Comparison of ENCODE assay signal across 8 mouse cellular contexts in the genomic region with DNA sequence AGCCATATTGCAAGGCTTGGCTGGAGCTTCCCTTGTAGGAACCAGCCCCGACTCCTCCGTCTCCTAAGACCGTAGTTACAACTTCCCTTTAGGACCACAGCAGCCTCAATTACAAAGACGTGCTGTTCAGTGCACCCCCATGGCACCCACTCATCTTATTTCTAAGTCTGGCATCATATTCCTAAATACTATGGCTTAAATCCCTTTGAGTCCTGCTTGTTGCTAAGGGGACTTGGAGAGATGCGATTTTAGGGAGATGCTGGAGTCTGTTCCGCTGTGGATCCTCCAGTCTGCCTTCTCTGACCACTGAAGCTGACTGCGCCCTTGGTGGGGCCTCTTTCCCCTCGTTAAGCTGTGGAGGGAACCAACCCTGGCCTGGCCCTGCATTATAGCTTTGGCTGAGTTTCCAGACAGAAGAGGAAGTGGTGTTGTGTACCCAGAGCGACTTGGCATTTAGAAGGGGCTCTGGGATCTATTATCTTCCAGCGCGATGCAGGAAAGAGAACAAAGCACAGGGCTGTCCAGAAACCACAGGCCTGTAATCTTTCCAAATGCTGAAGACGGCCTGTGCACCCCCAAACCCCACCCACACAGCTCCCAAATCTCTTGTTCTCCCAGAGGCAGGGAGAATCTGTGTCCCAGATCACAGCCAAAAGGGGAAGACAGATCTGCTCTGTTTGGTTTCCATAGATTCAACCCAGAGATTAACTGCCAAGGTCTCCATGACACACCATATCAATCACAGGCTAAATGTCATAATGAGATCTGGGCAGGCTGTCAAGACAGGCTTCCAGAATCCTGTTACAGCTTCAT. TPM values are rescaled to one million over a fixed set of nuclear protein-coding genes. Genes with fewer than 3 reads are reported as not detected.
DNase-seq lines count a peak whose midpoint lies in the region; ATAC-seq lines count a peak whose summit lies in the region.

No protein-coding gene starts in this region.

- no peak overlapping the region for H3K9ac ChIP-seq in kidney, embryonic 14.5 days (ENCODE audit: low read depth, low read length)
- no peak overlapping the region for H3K9ac ChIP-seq in embryonic facial prominence, embryonic 13.5 days
- no peak overlapping the region for H3K9ac ChIP-seq in heart, embryonic 13.5 days
- no peak overlapping the region for H3K9ac ChIP-seq in stomach, embryonic 15.5 days

- no peak overlapping the region for H3K4me2 ChIP-seq in kidney, embryonic 14.5 days (replicated peaks; ENCODE audit: low read depth, low read length)
- no peak overlapping the region for H3K4me2 ChIP-seq in embryonic facial prominence, embryonic 13.5 days
- H3K4me2 ChIP-seq in heart, embryonic 13.5 days = no peak overlapping the region
- H3K4me2 ChIP-seq in stomach, embryonic 15.5 days = no peak overlapping the region

- peak overlapping the region; percentile 51; the same call in 1 of the 2 replicates for H3K27ac ChIP-seq in kidney, embryonic 14.5 days (ENCODE audit: low read depth, low read length)
- peak overlapping the region; percentile 92 for H3K27ac ChIP-seq in embryonic facial prominence, embryonic 13.5 days
- H3K27ac ChIP-seq in heart, embryonic 13.5 days (replicated peaks) = peak overlapping the region; percentile 72
- H3K27ac ChIP-seq in stomach, embryonic 15.5 days = peak overlapping the region; percentile 82

- H3K4me1 ChIP-seq in kidney, embryonic 14.5 days (ENCODE audit: control insufficient read depth, insufficient read depth, low read length) = 0 out of 2 replicates have a peak, but pooled peaks cover 4% of the 10 kb centered on the region
- peaks cover 46% of the 10 kb centered on the region for H3K4me1 ChIP-seq in embryonic facial prominence, embryonic 13.5 days
- peaks cover 56% of the 10 kb centered on the region for H3K4me1 ChIP-seq in heart, embryonic 13.5 days
- H3K4me1 ChIP-seq in stomach, embryonic 15.5 days = peaks cover 9% of the 10 kb centered on the region; the same call in 1 of the 2 replicates

- H3K27me3 ChIP-seq in kidney, embryonic 14.5 days (ENCODE audit: control insufficient read depth, insufficient read depth, low read length) = no peaks in the 10 kb centered on the region
- H3K27me3 ChIP-seq in embryonic facial prominence, embryonic 13.5 days = no peaks in the 10 kb centered on the region
- H3K27me3 ChIP-seq in heart, embryonic 13.5 days (replicated peaks) = no peaks in the 10 kb centered on the region
- H3K27me3 ChIP-seq in stomach, embryonic 15.5 days (replicated peaks) = no peaks in the 10 kb centered on the region

- H3K9me3 ChIP-seq in kidney, embryonic 14.5 days (ENCODE audit: control insufficient read depth, low read length) = no peaks in the 10 kb centered on the region
- 0 out of 2 replicates have a peak, but pooled peaks cover 4% of the 10 kb centered on the region for H3K9me3 ChIP-seq in embryonic facial prominence, embryonic 13.5 days
- no peaks in the 10 kb centered on the region for H3K9me3 ChIP-seq in heart, embryonic 13.5 days
- H3K9me3 ChIP-seq in stomach, embryonic 15.5 days = no peaks in the 10 kb centered on the region

- no peaks in the 10 kb centered on the region for H3K36me3 ChIP-seq in kidney, embryonic 14.5 days (ENCODE audit: control insufficient read depth, insufficient read depth, low read length)
- H3K36me3 ChIP-seq in embryonic facial prominence, embryonic 13.5 days = no peaks in the 10 kb centered on the region
- H3K36me3 ChIP-seq in heart, embryonic 13.5 days = no peaks in the 10 kb centered on the region
- H3K36me3 ChIP-seq in stomach, embryonic 15.5 days = no peaks in the 10 kb centered on the region

- WGBS in kidney, embryonic 14.5 days = 64% methylated on average over 12 of the region's 12 CpGs
- WGBS in embryonic facial prominence, embryonic 13.5 days = 35% methylated on average over 12 of the region's 12 CpGs
- 44% methylated on average over 12 of the region's 12 CpGs for WGBS in heart, embryonic 13.5 days
- WGBS in stomach, embryonic 15.5 days = 46% methylated on average over 12 of the region's 12 CpGs

- DNase-seq in kidney, adult 8-10 months = no peak
- DNase-seq in layer of hippocampus, postnatal 36 days = peak; percentile 56 to 58
- DNase-seq in lung, postnatal 36 days = peak; percentile 76
- DNase-seq in embryo, embryonic 11 days = no peak

- no peak for ATAC-seq in kidney, embryonic 14.5 days (ENCODE audit: low FRiP score, low TSS enrichment)
- peak; percentile 85 for ATAC-seq in embryonic facial prominence, embryonic 13.5 days (ENCODE audit: insufficient number of reproducible peaks, insufficient read depth, low FRiP score, low TSS enrichment, low read depth)
- peak; percentile 32; the same call in 1 of the 2 replicates for ATAC-seq in heart, embryonic 13.5 days (ENCODE audit: extremely low read depth, insufficient number of reproducible peaks, low FRiP score, low TSS enrichment)
- peak; percentile 37; the same call in 1 of the 2 replicates for ATAC-seq in stomach, embryonic 15.5 days (ENCODE audit: insufficient read depth, low FRiP score, low read depth)

- H3K4me3 ChIP-seq in kidney, embryonic 14.5 days (ENCODE audit: low read length) = no peak overlapping the region
- H3K4me3 ChIP-seq in embryonic facial prominence, embryonic 13.5 days = no peak overlapping the region
- H3K4me3 ChIP-seq in heart, embryonic 13.5 days = no peak overlapping the region
- no peak overlapping the region for H3K4me3 ChIP-seq in stomach, embryonic 15.5 days (replicated peaks)

RNA-seq across cellular contexts. Expression of gene Dupd1, which starts 7.4 kb away (rescaled TPM):
- not detected in 2 replicates for polyA plus RNA-seq in kidney, embryonic 14.5 days (2014; fragmentation: Nextera tagmentation; extraction: Ambion mirVana)
- polyA plus RNA-seq in embryonic facial prominence, embryonic 13.5 days (2015; fragmentation: Nextera tagmentation; extraction: Ambion mirVana) = 0.31 TPM in 1 of 2 replicates, not detected in the other
- polyA plus RNA-seq in heart, embryonic 13.5 days (2015; fragmentation: Nextera tagmentation; extraction: Ambion mirVana) = 0.36 TPM in 1 of 2 replicates, not detected in the other
- under 1 TPM; 0.51 to 0.70 TPM for total RNA-seq in layer of hippocampus, postnatal 36 days (2021)
- not detected in 2 replicates for polyA plus RNA-seq in stomach, embryonic 15.5 days (2015; fragmentation: Nextera tagmentation; extraction: Ambion mirVana)

RNA-seq across cellular contexts. Expression of gene Samd8, which starts 43.4 kb away (rescaled TPM):
- polyA plus RNA-seq in kidney, embryonic 14.5 days (2014; fragmentation: Nextera tagmentation; extraction: Ambion mirVana) = 9.8 and 13.2 TPM in 2 replicates
- polyA plus RNA-seq in embryonic facial prominence, embryonic 13.5 days (2015; fragmentation: Nextera tagmentation; extraction: Ambion mirVana) = 12.1 and 13.2 TPM in 2 replicates
- 8.2 and 9.2 TPM in 2 replicates for polyA plus RNA-seq in heart, embryonic 13.5 days (2015; fragmentation: Nextera tagmentation; extraction: Ambion mirVana)
- 10 to 100 TPM; 84.9 to 87.7 TPM for total RNA-seq in layer of hippocampus, postnatal 36 days (2021)
- polyA plus RNA-seq in stomach, embryonic 15.5 days (2015; fragmentation: Nextera tagmentation; extraction: Ambion mirVana) = 11.1 and 12.0 TPM in 2 replicates

RNA-seq across cellular contexts. Expression of gene Dusp13, which starts 44.0 kb away (rescaled TPM):
- not detected in 2 replicates for polyA plus RNA-seq in kidney, embryonic 14.5 days (2014; fragmentation: Nextera tagmentation; extraction: Ambion mirVana)
- polyA plus RNA-seq in embryonic facial prominence, embryonic 13.5 days (2015; fragmentation: Nextera tagmentation; extraction: Ambion mirVana) = 0.34 and 0.51 TPM in 2 replicates
- not detected in 2 replicates for polyA plus RNA-seq in heart, embryonic 13.5 days (2015; fragmentation: Nextera tagmentation; extraction: Ambion mirVana)
- under 1 TPM; 0.51 to 0.85 TPM for total RNA-seq in layer of hippocampus, postnatal 36 days (2021)
- not detected in 2 replicates for polyA plus RNA-seq in stomach, embryonic 15.5 days (2015; fragmentation: Nextera tagmentation; extraction: Ambion mirVana)

Comparison
In these comparisons a context has a peak if more than half of its experiments do, and no peak if none do; other contexts are left out.
1. DNase-seq: peak in layer of hippocampus, postnatal 36 days (2 of 2) and lung, postnatal 36 days (single experiment); none in kidney, adult 8-10 months (0 of 2) and embryo, embryonic 11 days (single experiment).
2. Peak in every context shown above with its lines, with median percentiles within 50 percentile points of each other: H3K27ac ChIP-seq.